Mouse (Mus musculus) embryonic facial prominence, embryonic 14.5 days (tissue): Measurements from ENCODE around the gene Agl. TPM values are rescaled to one million over a fixed set of nuclear protein-coding genes. Genes with fewer than 3 reads are reported as not detected.
A peak's percentile ranks its signal among the peaks of the same experiment; 100 is the strongest.

Source experiments
- ATAC-seq: fragments of 200-750 bp; cut with Nextera tagmentation; 2 replicates; pipeline ENCODE4 v1.8.0; 2017; ENCODE audit warnings: low read depth, moderate number of reproducible peaks, moderate TSS enrichment
- DNase-seq: peaks from one replicate; pipeline ENCODE4 v3.0.0-alpha.2; 2015; ENCODE audit warnings: low spot score
- H3K27ac ChIP-seq: fragments of 300-500 bp; sonication (generic); replicated peaks from 2 replicates; pipeline ENCODE4 v1.5.1; 2014; ENCODE audit warnings: low read depth, mild to moderate bottlenecking, low read length, moderate library complexity
- H3K27me3 ChIP-seq: fragments of 300-500 bp; sonication (generic); replicated peaks from 2 replicates; pipeline ENCODE4 v1.6.1; 2014; ENCODE audit warnings: low read length; ENCODE audit not compliant: control insufficient read depth, insufficient read depth
- H3K36me3 ChIP-seq: fragments of 300-500 bp; sonication (generic); 2 replicates; pipeline ENCODE4 v1.6.1; 2014; ENCODE audit warnings: low read length, mixed read lengths; ENCODE audit not compliant: control insufficient read depth, insufficient read depth
- H3K4me1 ChIP-seq: fragments of 300-500 bp; sonication (generic); 2 replicates; pipeline ENCODE4 v1.6.1; 2014; ENCODE audit warnings: antibody characterized with exemption, low read length; ENCODE audit not compliant: control insufficient read depth, insufficient read depth
- H3K4me2 ChIP-seq: fragments of 300-500 bp; sonication (generic); 2 replicates; pipeline ENCODE4 v1.6.1; 2014; ENCODE audit warnings: low read depth, mild to moderate bottlenecking, low read length, moderate library complexity, mixed read lengths
- H3K4me3 ChIP-seq: fragments of 300-500 bp; sonication (generic); 2 replicates; pipeline ENCODE4 v1.5.1; 2014; ENCODE audit warnings: low read depth, mild to moderate bottlenecking, low read length
- H3K9ac ChIP-seq: fragments of 300-500 bp; sonication (generic); 2 replicates; pipeline ENCODE4 v1.6.1; 2014; ENCODE audit warnings: low read depth, mild to moderate bottlenecking, low read length, moderate library complexity, mixed read lengths
- H3K9me3 ChIP-seq: fragments of 300-500 bp; sonication (generic); 2 replicates; pipeline ENCODE4 v1.6.1; 2016; ENCODE audit warnings: low read length; ENCODE audit not compliant: control insufficient read depth
- WGBS: fragments of 180-500 bp; shearing (Covaris S2); extraction: QIAGEN DNeasy Blood & Tissue Kit; methylation state at CpG from one replicate; pipeline ENCODE4 v1.1.7; 2014; 5-methylcytosine and 5-hydroxymethylcytosine counted together
- polyA plus RNA-seq: library from polyadenylated mRNA; unstranded; fragments of >200 nt; fragmentation: Nextera tagmentation; extraction: Ambion mirVana; gene quantifications from 2 replicates; pipeline ENCODE4 v1.2.1, GENCODE M21; 2014

Gene Agl
- polyA plus RNA-seq, 1 experiment from 2014 or later: 48.7 TPM

- H3K4me1 ChIP-seq: no peaks in the 10 kb centered on the region
- H3K27me3 ChIP-seq: no peaks in the 10 kb centered on the region
- no peak overlapping the region for H3K4me2 ChIP-seq
- 67% methylated on average over 4 of the region's 4 CpGs for WGBS
- no peak overlapping the region for H3K9ac ChIP-seq
- no peak overlapping the region for H3K27ac ChIP-seq
- H3K4me3 ChIP-seq: no peak overlapping the region
- no peak for ATAC-seq
- DNase-seq: peak; percentile 36
- H3K36me3 ChIP-seq: no peaks in the 10 kb centered on the region
- no peaks in the 10 kb centered on the region for H3K9me3 ChIP-seq
Observed at GRCm38 (mm10) chr3:116722980-116723379, 85.0 kb downstream of the Agl start.

GRCm38 (mm10) chr3:116718951-116719350 is 89.0 kb downstream of the Agl start:
- H3K36me3 ChIP-seq: no peaks in the 10 kb centered on the region
- 66% methylated on average over 3 of the region's 3 CpGs for WGBS
- DNase-seq (no peak), ATAC-seq (no peak)
- no peaks in the 10 kb centered on the region for H3K27me3 ChIP-seq
- no peak overlapping the region for H3K4me3 ChIP-seq
- no peak overlapping the region for H3K9ac ChIP-seq
- H3K27ac ChIP-seq: no peak overlapping the region
- H3K4me1 ChIP-seq: no peaks in the 10 kb centered on the region
- no peak overlapping the region for H3K4me2 ChIP-seq
- H3K9me3 ChIP-seq: no peaks in the 10 kb centered on the region

DNA sequence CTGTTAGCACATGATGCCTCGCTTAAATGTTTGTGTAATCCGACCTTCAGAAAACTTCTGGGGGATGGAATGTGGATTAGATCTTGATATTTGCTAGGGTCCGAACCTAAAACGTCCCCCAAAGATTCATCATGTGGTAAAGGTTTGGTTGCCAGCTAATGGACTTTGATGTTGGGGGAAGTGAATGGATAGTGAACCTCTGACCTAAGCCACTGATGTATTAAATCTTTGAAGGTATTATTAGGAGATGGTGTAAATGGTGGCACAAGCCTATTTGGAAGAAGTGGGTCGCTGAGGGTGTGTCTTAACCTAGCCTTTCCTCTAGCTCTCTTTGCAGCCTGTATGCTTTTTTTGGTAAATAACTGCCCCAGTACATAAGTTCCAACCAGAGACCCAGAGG is 94.9 kb downstream of the Agl start:
- ATAC-seq: no peak
- H3K4me2 ChIP-seq: peak overlapping the region; percentile 82
- H3K4me3 ChIP-seq: peak overlapping the region; percentile 96
- H3K4me1 ChIP-seq: peaks cover 10% of the 10 kb centered on the region
- no peak overlapping the region for H3K27ac ChIP-seq
- H3K9me3 ChIP-seq: no peaks in the 10 kb centered on the region
- 26% methylated on average over 5 of the region's 5 CpGs for whole genome bisulfite sequencing
- no peaks in the 10 kb centered on the region for H3K36me3 ChIP-seq
- no peaks in the 10 kb centered on the region for H3K27me3 ChIP-seq
- peak overlapping the region; percentile 97; the same call in 1 of the 2 replicates for H3K9ac ChIP-seq
- no peak for DNase-seq

GRCm38 (mm10) chr3:116712436-116712881 is 95.5 kb downstream of the Agl start, which contains the start of gene Slc35a3:
Gene Slc35a3, minus strand, starts transcription at chr3:116712831.
- Histone ChIP-seq H3K9me3 (no peaks in the 10 kb centered on the region), H3K9ac (peak within 1 kb of the TSS; percentile 97), H3K4me2 (peak within 1 kb of the TSS; percentile 82), H3K27ac (peak within 1 kb of the TSS; percentile 71), H3K36me3 (no peaks in the 10 kb centered on the region), H3K4me1 (peaks cover 10% of the 10 kb centered on the region), H3K4me3 (peak within 1 kb of the TSS; percentile 96), H3K27me3 (no peaks in the 10 kb centered on the region)
- ATAC-seq (peak; percentile 31; the same call in 1 of the 2 replicates), DNase-seq (peak; percentile 9)
- WGBS: under 1% methylated on average over 8 of the region's 8 CpGs

- Histone ChIP-seq H3K4me2 (peak overlapping the region; percentile 82), H3K9me3 (no peaks in the 10 kb centered on the region), H3K36me3 (no peaks in the 10 kb centered on the region), H3K9ac (peak overlapping the region; percentile 97), H3K27me3 (no peaks in the 10 kb centered on the region), H3K4me1 (peaks cover 10% of the 10 kb centered on the region), H3K27ac (peak overlapping the region; percentile 71), H3K4me3 (peak overlapping the region; percentile 96)
- peak; percentile 67 for DNase-seq
- peak; percentile 92 for ATAC-seq
- WGBS: under 1% methylated on average over 54 of the region's 85 CpGs
Observed at GRCm38 (mm10) chr3:116711624-116712435, 96.1 kb downstream of the Agl start.

DNA sequence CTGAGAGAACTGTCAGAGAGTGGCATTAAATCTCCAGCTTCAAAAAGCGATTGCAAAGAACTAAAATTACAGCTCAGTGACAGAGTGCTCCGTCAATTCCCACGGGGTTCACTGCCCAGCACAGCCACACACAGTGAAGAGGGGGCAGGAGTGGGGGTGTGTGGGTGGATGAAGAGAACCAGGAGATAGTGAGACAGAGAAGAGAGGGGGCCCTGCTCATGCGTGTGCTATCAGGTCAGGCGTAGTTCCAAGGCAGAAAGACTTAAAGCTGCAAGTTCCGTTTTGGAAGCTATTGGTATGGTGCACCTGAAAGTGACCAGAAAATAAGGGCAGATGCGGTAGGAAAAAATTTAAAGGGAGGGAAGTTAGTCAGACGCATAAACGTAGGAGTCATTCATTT is 97.0 kb downstream of the Agl start:
- H3K27ac ChIP-seq: no peak overlapping the region
- ATAC-seq (no peak), DNase-seq (peak; percentile 2)
- peak overlapping the region; percentile 96 for H3K4me3 ChIP-seq
- H3K9ac ChIP-seq: peak overlapping the region; percentile 97
- no peaks in the 10 kb centered on the region for H3K36me3 ChIP-seq
- peak overlapping the region; percentile 82 for H3K4me2 ChIP-seq
- WGBS: 50% methylated on average over 9 of the region's 9 CpGs
- H3K4me1 ChIP-seq: peaks cover 10% of the 10 kb centered on the region
- H3K9me3 ChIP-seq: no peaks in the 10 kb centered on the region
- H3K27me3 ChIP-seq: no peaks in the 10 kb centered on the region

DNA sequence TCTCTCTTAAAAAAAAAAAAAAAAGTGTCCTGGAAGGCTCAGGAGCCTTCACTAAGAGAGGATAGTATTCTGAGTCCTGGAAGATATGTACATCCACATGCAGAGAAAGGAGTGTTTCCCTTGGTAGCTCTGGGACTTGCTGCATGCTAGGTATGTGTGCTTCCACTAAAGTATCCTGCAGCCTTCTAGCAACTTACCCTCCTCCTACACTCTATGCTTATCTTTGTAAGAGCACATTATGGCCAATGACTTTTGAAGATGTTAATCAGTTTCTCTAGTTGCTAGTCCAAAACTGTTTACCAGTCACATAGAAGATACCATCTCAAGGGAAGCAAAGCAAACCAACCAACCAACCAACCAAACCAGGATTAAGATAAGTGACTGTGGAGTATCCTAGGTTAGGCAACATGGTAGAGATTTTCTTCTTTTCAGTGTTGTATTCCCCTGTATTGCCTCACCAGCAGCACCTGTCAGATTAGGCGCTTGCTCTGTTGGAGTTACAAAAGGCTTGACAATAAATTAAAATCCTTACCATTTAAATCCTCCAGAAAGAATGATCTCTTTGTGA is 102.2 kb downstream of the Agl start:
- DNase-seq (no peak), ATAC-seq (no peak)
- H3K9me3 ChIP-seq: no peaks in the 10 kb centered on the region
- H3K9ac ChIP-seq: no peak overlapping the region
- WGBS: 94% methylated on average over 1 of the region's 1 CpGs
- H3K4me1 ChIP-seq: peaks cover under 1% of the 10 kb centered on the region
- no peaks in the 10 kb centered on the region for H3K36me3 ChIP-seq
- no peaks in the 10 kb centered on the region for H3K27me3 ChIP-seq
- H3K27ac ChIP-seq: no peak overlapping the region
- H3K4me2 ChIP-seq: no peak overlapping the region
- H3K4me3 ChIP-seq: no peak overlapping the region

GRCm38 (mm10) chr3:116703835-116704234 is 104.1 kb downstream of the Agl start:
- no peaks in the 10 kb centered on the region for H3K9me3 ChIP-seq
- 92% methylated on average over 5 of the region's 5 CpGs for WGBS
- DNase-seq: no peak
- no peaks in the 10 kb centered on the region for H3K27me3 ChIP-seq
- no peaks in the 10 kb centered on the region for H3K4me1 ChIP-seq
- no peak overlapping the region for H3K9ac ChIP-seq
- H3K4me2 ChIP-seq: no peak overlapping the region
- no peak overlapping the region for H3K4me3 ChIP-seq
- H3K27ac ChIP-seq: no peak overlapping the region
- no peak for ATAC-seq
- no peaks in the 10 kb centered on the region for H3K36me3 ChIP-seq
